Mouse (Mus musculus): ENCODE results near the gene H2-Q1. TPM values are rescaled to one million over a fixed set of nuclear protein-coding genes. Genes with fewer than 3 reads are reported as not detected.
A peak's percentile ranks its signal among the peaks of the same experiment; 100 is the strongest.
"Not testable (repeated sequence)": the region's sequence is repeated elsewhere in the genome, so short reads cannot be mapped to it uniquely, and the experiment has no call there.

H2-Q1 gene
- total RNA-seq (2021) = 1 to 10 TPM; 3.3 to 4.5 TPM
- long read RNA-seq, experiment 1 = 0 reads
- long read RNA-seq, experiment 2 = 0 reads

DNA sequence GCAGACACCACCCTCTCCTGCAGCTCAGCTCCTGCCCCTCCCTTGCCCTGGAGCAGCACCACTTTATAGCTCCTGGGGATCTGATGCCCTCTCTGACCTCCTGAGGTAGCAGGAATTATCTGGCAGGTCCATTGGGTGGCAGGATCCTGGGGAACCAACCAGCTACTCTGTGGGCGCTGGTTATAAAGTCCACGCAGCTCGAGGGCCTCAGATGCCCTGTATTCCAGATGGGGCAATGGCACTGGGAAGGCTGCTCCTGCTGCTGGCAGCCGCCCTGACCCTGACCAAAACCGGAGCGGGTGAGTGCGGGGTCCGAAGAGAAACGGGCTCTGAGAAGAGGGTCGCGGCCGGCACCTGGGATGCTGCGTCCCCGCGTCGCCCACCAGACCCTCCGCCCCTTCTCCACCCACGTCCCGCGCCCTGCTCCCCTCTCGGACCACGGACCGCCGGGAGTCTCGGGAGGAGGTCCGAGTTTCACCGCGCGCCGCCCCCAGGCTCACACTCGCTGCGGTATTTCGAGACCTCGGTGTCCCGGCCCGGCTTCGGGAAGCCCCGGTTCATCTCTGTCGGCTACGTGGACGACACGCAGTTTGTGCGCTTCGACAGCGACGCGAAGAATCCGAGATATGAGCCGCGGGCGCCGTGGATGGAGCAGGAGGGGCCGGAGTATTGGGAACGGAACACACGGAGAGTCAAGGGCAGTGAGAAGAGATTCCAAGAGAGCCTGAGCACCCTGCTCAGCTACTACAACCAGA is at the start of gene H2-Q1:
H2-Q1 (plus strand) TSS at position 79 of the 755 bp plus-strand sequence.
- no peak for DNase-seq

DNA sequence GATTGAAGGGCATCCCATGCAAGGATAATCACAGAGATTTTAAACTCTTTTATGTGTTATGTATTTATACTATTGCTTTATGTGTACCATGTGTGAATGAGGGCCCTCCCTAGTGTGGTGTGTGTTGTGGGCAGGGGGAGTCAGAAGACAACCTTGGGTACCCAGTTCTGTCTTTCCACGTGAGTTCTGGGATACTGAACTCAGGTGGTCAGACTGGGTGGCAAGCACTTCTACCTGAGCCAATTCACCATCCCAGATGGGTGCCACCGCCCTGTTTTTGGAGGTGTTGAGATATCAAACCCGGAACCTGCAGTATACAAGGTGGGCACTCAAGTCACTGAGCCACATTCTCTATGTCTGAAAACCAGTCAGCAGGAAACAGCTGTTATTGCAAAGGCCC is 48.0 kb upstream of the H2-Q1 start:
- no peak for DNase-seq

DNA sequence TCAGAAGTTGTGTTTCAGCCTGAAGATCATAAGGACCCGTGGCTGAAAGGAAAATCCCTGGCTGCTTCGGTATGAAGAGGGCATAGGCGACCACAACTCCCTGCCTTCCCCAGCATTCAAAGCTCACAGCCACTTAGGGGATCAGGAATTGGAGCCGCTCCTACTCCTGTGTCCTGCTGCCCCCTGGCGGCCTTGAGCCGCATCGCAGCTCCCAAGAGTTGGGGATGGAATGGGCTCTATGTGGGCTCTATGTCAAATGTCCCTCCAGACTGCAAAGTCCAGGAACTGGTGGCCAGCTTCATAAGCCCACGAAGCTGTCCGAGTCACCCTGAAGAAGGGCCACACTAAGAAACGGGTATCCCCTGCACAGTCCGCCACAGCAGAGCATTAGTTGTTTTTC is 45.4 kb upstream of the H2-Q1 start:
- DNase-seq = peak; percentile 90 to 94

DNA sequence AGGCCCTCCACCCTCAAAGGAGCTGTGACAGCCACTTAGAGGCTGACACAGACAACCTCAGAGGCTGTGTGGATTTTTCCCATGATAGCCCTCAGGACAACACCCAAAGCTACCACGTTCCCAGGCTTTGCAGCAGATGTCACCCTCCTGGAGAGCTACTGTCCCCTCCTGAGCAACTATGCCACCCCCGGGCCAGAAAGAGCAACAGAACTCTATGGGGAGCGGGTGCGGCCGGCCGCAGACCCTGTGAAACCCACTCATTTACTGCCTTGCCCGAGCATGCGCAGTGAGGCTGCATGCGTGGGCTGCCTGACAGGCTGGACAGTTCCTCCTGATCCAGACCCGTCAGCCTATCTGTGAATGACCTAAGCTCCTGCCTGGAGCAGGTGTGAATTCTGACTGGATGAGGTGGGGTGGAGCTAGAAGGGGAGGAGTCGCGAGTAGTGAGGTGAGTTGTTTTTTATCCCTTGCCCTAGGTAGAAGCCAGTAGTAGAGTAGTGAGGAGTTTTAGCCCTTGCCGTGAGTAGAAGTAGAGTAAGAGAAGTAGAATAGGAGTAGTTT is 43.8 kb upstream of the H2-Q1 start:
- DNase-seq = no peak

DNA sequence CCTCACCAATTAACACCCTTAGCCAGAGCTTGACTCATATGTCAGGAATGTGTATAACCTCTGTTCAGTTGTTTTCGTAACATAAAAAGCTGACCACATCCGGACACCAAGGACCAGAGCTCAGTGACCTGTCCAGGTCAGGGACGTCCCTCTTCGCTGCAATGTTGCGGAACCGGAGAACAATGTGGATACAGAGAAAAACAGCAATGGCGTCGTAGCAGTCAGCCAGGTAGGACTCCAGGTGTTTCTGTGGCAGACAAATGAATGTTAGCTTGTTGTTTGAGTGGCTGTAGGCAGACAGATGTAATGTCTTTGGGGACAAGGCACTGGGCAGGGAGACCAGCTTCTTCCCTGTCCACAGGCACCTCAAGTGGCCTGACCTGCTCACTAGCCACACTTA is 42.2 kb upstream of the H2-Q1 start:
- no peak for DNase-seq

DNA sequence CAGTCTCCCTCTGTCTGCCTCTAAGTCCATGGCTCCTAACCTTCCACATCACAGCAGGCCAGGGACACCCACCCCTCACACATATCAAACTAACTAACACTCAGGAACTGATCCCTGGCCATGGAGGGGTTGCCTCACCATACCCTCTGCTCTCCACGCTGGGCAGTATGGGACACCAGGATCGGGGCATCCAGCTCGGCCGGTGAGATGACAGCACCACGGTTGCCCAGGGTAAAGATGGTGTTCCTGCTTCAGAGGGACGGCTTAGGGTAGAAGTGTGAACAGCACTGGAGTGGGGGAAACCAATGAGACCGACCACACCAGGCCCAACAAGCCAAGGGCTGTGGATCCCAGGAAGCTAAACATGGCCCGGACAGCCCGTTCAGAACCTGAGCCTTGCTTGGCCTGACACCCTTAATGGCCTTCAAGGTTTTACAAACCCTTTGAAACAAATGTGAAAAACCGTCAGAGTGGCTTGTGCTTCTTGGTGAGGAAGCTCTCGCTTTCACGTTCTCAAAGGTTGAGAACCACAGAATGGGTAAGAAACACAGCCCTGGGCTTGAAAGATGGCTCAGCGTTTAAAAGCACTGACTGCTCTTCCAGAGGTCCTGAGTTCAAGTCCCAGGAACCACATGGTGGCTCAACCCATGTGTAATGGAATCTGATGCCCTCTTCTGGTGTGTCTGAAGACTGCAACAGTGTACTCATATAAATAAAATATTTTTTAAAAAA is 41.1 kb upstream of the H2-Q1 start:
- DNase-seq = no peak

DNA sequence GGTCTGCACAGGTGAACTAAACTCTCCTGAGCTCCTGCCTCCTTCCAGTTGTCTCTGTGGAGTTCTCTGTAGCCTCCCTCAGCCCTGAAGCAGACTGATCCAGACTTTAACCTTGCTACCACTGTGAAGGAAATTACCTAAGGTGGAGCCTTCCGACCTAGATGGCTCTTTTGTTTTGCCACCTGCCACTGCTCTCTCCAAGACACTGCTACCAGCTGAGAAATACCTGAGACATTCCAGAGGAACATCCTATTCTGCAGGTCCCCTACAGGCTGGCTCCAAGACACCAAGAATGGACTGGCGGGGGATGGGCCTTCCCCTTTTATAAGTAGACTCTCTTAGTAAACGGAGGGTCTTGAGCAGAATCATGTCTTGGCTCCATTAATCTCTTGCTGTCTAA is 39.9 kb upstream of the H2-Q1 start:
- DNase-seq = no peak

DNA sequence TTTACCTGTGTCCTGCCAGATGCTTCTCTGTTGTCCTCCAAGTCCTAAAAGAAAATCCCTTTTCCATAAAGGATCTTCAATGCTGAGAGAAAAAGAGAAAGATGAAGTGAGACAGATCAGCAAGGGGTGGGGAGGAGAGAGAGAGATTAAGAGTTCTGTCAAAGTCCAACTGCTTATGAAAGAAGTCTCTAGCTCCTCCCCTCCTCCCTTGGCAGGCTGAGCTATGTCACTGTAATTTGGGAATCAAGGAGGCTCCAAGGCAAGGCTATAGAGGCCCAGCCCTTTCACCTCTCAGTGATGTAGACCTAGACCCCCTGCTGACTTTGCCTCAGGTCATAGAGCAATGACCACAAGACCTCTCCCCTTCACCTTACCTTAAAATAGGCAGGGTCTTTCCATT is 34.8 kb upstream of the H2-Q1 start:
- no peak for DNase-seq

DNA sequence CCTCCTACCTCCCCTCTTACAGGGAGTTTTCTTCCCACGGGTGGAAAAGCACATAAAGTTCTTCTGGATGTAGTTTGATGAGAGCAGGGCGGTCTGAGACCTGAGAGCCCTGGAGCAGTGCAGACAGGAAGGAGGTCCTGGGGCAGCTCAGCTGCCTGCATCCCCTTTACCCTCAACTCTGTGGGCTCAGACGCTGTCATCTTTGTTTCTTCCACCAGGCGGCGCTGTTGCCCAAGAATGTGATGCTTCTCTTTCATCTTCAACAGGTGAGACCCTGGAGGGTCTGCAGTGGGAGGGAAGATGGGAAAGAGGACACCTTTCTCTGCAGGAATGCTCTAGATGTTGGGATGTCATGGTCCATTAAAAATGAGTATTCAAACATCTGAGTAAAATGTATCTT is 24.4 kb upstream of the H2-Q1 start:
- peak; percentile 65 to 69 for DNase-seq

DNA sequence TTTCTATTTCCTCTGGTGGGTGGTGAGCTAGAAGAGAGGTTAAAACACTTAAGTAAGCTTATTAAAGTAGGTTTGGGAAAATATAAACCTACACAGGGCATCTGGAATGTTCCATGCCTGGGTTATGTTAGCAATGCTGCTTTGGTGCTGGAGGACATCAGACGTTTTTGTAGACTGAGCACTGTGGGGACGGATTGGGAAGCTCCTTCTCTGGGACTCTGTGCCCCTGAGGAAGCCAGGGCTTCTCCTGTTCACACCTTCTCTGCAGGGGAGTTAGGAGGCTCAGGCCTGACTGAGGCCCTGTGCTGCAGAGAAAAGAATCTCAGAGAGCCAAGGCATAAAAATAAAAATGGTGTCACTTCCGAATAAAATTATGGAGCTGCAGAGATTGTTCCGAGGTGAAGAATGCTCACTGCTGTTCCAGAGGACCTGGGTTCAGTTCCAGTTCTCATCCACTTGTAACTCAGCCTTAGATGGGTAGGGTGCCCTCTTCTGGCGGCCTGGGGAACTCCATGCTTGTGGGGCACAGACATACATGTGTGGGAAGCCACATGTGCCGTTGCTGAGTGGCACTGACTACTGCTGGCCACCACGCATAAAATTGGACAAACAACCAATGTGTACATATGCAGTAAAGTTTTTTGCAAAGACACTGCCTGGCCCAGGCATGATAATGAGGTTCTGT is 19.8 kb upstream of the H2-Q1 start:
- not testable (repeated sequence) for DNase-seq

DNA sequence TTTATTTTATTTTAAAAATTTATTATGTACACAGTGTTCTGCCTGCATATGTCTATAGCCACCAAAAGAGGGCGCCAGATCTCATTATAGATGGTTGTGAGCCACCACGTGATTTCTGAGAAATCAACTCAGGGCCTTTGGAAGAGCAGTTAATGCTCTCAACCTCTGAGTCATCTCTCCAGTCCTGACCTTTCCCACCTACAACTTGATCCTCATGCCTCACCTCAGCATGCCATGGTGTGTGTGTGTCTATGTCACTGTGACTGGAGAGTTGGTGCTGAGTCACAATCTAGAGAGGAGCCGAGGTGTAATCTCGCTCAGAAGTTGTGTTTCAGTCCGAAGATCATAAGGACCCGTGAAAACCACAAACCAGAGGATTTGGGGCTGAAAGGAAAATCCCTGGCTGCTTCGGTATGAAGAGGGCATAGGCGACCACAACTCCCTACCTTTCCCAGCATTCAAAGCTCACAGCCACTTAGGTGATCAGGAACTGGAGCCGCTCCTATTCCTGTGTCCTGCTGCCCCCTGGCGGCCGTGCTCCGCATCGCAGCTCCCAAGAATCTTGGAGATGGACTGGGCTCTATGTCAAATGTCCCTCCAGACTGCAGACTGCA is 18.5 kb upstream of the H2-Q1 start:
- DNase-seq = peak; percentile 96 to 98

DNA sequence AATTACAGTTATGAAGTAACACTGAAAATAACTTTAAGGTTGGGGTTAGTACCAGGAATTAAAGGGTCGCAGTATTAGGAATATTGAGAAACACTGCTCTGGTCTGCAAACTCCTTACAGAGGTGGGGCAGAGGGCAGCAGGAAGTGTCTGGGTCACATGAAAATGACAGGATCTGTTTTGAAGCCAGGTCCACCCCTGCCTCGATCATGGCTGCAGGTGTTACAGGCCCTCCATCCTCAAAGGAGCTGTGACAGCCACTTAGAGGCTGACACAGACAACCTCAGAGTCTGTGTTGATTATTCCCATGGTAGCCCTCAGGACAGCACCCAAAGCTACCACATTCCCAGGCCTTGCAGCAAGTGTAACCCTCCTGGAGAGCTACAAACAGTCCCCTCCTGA is 16.9 kb upstream of the H2-Q1 start:
- DNase-seq = no peak

DNA sequence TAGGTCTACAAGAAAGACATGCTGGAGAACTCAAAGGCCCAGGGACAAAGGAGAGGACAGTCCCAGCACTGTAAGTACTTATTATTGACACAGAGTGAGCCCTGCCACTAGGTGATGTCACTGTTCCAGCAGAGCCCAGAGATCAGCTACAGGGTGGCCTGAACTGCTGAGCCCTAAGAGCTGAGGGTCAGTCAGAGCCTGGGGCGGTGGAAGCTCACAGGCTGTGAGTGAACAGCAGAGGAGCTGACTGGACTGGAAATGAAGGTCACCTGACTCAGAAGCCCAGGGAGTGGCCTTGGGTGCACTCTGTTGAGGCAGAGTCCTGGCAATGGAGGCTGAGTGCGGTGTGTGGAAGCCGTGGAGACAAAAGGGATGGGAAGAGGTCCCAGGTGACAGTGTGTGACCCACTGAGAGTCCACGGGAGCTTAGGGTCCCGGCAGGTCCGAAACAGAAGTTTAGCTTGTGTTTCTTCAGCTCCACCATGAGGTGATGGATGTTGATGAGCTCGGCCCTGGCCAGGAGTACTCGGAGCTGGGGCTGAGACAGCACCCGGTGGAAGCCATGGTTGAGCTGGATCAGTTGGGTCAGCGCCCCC is 16.4 kb upstream of the H2-Q1 start:
- DNase-seq = peak; percentile 79 to 84

DNA sequence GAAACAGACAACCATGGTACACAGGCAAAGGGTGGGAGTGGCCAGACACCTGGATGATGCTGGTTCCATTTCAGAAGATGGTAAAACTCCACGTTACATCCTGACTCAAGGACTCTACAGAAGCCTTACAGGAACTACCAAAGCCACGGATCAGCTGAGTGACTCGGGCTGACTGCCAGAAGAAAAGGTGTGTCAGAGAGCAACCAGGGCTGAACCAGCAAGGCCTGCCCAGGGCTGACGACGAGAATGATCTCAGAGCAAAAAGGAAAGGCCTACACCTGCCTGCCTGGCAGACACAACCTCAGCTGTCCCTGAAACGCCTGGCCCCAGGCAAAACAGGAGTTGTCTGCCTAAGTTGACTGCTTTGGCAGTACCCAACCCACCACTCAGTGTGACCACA is 15.7 kb upstream of the H2-Q1 start:
- DNase-seq = no peak

DNA sequence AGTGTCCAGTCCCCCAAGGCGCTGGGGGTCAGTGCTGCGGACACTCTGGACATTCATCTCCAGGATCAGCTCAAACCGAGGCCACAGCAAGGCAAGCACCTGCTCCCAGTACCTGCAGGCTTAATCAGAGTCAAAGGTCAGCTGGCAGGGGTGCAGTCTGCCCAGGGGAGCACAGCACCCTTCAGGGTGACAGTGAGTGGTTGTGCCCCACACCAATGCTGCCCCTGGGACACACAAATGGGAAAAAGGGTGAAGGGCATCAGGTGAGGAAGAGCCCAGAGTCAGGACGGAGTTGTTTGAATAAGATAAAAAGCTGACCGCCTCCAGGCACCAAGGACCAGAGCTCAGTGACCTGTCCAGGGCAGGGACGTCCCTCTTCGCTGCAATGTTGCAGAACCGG is 15.3 kb upstream of the H2-Q1 start:
- DNase-seq = not testable (repeated sequence)

DNA sequence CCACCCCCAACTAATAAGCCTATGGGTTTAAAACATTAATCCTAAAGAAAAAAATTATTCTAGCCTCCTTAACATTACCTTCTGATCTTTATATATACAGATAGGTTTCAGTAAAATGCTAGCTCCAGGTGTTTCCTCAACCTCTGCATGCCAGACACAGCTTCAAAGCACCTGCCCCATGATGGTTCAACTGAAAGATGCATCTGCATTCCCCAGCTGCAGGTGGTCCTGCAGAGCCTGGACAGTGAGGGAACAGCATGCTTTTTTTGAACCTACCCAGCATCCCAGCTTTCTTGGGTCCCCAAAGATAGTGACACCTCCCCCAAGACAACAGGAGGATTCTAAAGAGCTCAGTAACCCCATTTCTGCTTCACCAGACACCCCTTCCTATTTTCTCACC is 1.5 kb upstream of the H2-Q1 start:
- no peak for DNase-seq

DNA sequence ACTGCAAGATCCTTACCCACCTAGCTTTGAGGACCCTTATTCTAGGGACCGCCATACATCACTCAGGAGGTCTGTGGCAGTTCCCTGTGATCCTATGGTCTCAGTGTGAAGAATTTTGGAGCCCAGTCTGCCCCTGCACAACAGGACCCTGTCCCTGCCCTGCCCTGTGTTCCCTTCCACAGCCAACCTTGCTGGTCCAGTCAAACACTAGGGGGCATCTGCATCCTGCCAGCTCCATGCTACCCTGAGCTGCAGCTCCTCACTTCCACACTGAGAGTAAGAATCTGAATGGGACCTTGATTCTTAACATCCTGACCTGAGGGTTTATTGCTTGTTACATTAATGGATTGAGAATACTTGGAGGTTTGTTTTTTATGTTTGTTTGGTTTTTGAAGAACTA is 4.9 kb downstream of the H2-Q1 start:
- not testable (repeated sequence) for DNase-seq

DNA sequence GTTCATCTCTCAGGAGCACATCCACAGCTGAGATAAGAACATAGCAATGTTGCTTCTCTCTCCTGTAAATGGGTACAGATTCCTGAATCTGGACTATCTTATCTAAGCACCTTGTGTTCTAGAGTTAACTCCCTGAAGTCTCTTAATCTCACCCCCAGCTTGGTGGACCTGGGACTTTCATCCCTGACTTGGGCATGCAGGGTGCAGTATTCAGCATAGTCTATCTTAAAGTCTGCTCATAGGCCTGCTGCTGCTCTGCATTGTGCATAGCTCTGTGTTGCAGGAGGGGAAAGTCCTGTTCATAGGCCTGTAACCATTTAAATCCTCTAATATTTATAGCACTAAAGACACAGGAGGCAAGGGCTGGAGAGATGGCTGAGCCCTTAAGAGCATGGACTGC is 5.8 kb downstream of the H2-Q1 start:
- DNase-seq = not testable (repeated sequence)

DNA sequence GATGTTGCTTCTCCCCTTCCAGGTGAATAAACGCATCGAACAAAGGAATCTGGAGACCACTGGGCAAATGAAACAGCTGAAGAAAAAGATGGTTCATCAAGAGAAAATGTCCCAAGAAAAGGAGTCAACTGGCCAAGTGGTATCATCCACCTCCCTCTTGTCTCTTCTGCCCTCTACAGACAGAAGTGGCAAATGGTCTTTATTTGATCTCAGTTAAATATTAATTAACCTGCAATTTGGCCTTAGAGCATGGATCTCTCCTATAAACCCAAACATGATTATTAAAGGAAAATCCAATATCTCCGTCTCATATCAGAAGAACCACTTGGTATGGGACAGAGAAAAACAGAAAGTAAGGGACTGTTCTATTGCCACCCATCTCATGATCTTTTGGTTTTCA is 9.5 kb downstream of the H2-Q1 start:
- not testable (repeated sequence) for DNase-seq

DNA sequence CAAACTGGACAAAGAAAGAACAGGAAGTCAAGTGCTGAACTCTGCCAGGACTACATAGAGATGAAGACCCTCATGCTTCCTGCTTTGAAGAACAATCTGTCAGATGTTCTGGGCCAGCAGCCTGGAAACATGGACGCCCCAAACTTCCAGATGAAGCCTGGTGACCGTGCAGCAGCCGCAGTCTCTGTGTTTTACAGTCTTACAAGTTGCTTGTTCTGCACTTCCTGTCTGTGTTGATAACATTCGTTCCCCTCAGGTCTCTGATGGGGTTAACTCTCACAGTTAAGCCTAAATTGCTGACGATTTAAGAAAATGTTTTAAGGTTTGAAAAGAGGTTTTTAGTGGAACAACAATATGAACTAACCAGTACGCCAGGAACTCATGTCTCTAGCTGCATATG is 11.3 kb downstream of the H2-Q1 start:
- DNase-seq = not testable (repeated sequence)

DNA sequence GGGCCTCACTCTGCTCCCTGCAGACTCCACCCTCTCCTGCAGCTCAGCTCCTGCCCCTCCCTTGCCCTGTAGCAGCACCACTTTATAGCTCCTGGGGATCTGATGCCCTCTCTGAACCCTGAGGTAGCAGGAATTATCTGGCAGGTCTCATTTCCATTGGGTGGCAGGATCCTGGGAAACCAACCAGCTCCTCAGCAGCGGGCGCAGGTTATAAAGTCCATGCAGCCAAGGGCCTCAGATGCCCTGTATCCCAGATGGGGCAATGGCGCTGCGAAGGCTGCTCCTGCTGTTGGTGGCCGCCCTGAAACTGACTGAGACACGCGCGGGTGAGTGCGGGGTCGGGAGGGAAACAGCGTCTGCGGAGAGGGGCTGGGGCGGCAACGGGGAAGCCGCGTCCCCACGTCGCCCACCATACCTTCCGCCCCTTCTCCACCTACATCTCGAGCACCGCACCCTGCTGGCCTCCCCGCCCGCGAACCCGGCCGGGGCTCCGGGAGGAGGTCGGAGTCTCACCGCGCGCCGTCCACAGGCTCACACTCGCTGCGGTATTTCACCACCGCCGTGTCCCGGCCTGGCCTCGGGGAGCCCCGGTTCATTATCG is 22.0 kb downstream of the H2-Q1 start, which contains the start of gene H2-Q2:
H2-Q2 (plus strand) TSS at position 172 of the 601 bp plus-strand sequence.
- no peak for DNase-seq

Data from adrenal gland, postnatal 36 days (tissue).